Mouse (Mus musculus) intestine, embryonic 14.5 days (tissue): ENCODE results near the gene Defb22. TPM values are rescaled to one million over a fixed set of nuclear protein-coding genes. Genes with fewer than 3 reads are reported as not detected.

Source experiments
- polyA plus RNA-seq: library from polyadenylated mRNA; unstranded; fragments of >200 nt; fragmentation: Nextera tagmentation; extraction: Ambion mirVana; gene quantifications from 2 replicates; pipeline ENCODE4 v1.2.1, GENCODE M21; 2014

The Defb22 gene
- polyA plus RNA-seq, 1 experiment from 2014 or later, result not detected

Other genes with a start within 250 kb of the Defb22 start
- 31.7 and 36.4 TPM in 2 replicates for gene Tbc1d20, start 196.3 kb downstream of the Defb22 start, polyA plus RNA-seq
- 89.8 and 93.8 TPM in 2 replicates for gene Rbck1, start 157.5 kb downstream of the Defb22 start, polyA plus RNA-seq
- gene Trib3, start 146.1 kb downstream of the Defb22 start, polyA plus RNA-seq, result 1.8 and 2.8 TPM in 2 replicates
- 3.9 and 4.5 TPM in 2 replicates for gene Nrsn2, start 113.5 kb downstream of the Defb22 start, polyA plus RNA-seq
- 12.1 and 13.2 TPM in 2 replicates for gene Sox12, start 92.1 kb downstream of the Defb22 start, polyA plus RNA-seq
- 38.2 and 39.1 TPM in 2 replicates for gene Zcchc3, start 75.1 kb downstream of the Defb22 start, polyA plus RNA-seq
- 0.51 and 0.86 TPM in 2 replicates for gene 6820408C15Rik, start 74.6 kb downstream of the Defb22 start, polyA plus RNA-seq
- not detected in 2 replicates for gene Defb23, start 25.5 kb downstream of the Defb22 start, polyA plus RNA-seq
- not detected in 2 replicates for gene Defb20, start 13.1 kb downstream of the Defb22 start, polyA plus RNA-seq
- gene Defb26, start 21.6 kb upstream of the Defb22 start, polyA plus RNA-seq, result not detected in 2 replicates
- gene Defb28, start 28.1 kb upstream of the Defb22 start, polyA plus RNA-seq, result not detected in 2 replicates
- gene Defb29, start 50.0 kb upstream of the Defb22 start, polyA plus RNA-seq, result not detected in 2 replicates
- not detected in 2 replicates for gene Gm17416, start 79.2 kb upstream of the Defb22 start, polyA plus RNA-seq
- not detected in 2 replicates for gene Defb21, start 82.6 kb upstream of the Defb22 start, polyA plus RNA-seq
- gene Defb19, start 90.2 kb upstream of the Defb22 start, polyA plus RNA-seq, result not detected in 2 replicates
- not detected in 2 replicates for gene Defb45, start 109.3 kb upstream of the Defb22 start, polyA plus RNA-seq
- not detected in 2 replicates for gene Defb36, start 114.2 kb upstream of the Defb22 start, polyA plus RNA-seq
- gene Defb25, start 132.9 kb upstream of the Defb22 start, polyA plus RNA-seq, result 1.4 and 2.3 TPM in 2 replicates
- gene Rem1, start 136.8 kb upstream of the Defb22 start, polyA plus RNA-seq, result 9.6 and 12.9 TPM in 2 replicates
- gene H13, start 179.3 kb upstream of the Defb22 start, polyA plus RNA-seq, result 108 and 113 TPM in 2 replicates
- 32.8 and 34.0 TPM in 2 replicates for gene Mcts2, start 196.9 kb upstream of the Defb22 start, polyA plus RNA-seq
- 101 and 109 TPM in 2 replicates for gene Id1, start 246.1 kb upstream of the Defb22 start, polyA plus RNA-seq